Mouse (Mus musculus): ENCODE results near the gene Trp73.

DNA sequence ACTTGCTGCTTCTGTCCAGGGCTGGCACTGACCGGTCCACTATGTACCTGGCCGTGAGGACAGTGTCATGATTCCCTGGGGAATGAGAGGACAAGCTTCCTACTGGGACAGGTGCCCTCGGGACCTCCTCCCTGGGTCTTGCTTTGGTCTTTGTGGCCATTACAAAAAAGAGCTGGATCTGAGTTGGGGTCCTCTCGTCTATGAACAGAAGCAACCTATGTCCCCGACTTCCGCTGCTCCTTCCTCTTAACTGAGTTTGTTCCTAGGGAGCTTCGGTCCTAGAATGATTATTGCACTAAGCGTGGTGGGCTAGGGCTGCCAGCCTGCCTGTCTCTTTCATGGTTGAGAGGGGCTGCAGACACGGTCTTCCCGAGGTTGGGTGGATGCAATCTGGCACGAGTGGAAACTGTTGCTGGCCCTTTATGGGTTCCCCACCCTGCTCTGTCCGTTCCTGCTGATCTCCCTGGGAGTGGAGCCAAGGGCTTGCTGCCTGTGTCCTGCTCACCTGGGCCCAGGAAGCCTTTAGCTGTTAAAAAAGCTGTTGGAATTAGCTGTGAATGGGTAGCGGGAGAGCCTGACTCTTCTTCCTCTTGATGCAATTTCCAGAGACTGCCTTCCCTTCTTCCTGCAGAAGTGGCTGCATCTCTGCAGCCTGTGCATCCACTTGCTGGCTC is 32.1 kb upstream of the Trp73 start:
- no peak for TF ChIP-seq ZC3H11A (IDR thresholded peaks at IDR 0.05; ENCODE audit: borderline replicate concordance, low read depth, low read length)
- TF ChIP-seq CHD2 (IDR thresholded peaks at IDR 0.05; ENCODE audit: low read depth, low read length), result no peak
